Mouse (Mus musculus): ENCODE data around the gene Wfdc2. TPM values are rescaled to one million over a fixed set of nuclear protein-coding genes. Genes with fewer than 3 reads are reported as not detected.

The Wfdc2 gene
- polyA plus RNA-seq, 1 experiment from 2014 or later: 40.0 TPM

DNA sequence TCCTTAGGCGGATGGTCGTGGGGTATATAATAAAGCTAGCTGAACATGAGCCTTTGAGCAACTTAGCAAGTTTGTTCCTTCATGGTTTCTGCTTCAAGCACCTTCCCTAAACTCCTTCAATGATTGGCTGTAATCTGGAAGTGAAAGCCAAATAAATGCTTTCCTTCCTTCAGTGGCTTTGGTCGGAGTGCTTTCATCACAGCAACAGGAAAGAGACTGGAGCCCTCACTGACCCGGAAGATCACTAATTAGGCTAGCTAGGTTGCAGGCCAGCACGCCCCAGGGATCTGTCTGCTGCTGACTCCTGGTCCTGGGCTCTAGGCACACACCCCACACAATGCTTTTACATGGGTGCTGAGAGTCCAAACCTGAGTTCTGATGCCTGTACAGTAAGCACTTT lies 33.7 kb upstream of the Wfdc2 start:
- WGBS: 62% methylated on average over 5 of the region's 5 CpGs
- peaks cover 2% of the 10 kb centered on the region; the same call in 1 of the 2 replicates for H3K27me3 ChIP-seq (ENCODE audit: low read depth, poor library complexity, severe bottlenecking)
- no peaks in the 10 kb centered on the region for H3K4me1 ChIP-seq
- DNase-seq (ENCODE audit: low spot score): no peak
- H3K4me3 ChIP-seq: no peak overlapping the region
- H3K9me3 ChIP-seq (replicated peaks): peaks cover 2% of the 10 kb centered on the region; the same call in 1 of the 2 replicates
- H3K36me3 ChIP-seq: no peaks in the 10 kb centered on the region
- H3K27ac ChIP-seq: no peak overlapping the region

DNA sequence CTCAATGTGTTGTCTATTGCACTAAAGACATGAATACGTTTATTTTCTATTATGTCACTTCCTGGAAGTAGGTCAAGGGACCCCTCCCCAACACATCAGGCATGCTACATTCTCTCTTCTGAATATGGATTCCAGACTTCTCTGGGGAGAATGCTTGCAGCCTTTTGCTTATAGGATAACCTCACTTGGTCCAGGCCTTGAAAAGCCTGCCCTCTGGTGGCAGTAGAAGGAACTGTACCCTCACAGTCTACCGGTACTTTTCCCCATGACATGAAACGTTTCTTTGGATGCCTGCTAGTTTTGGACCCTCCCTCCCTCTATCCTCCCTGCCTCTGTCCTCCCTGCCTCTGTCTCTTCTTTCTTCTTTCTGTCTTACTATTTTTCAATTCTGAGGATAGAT lies 31.0 kb upstream of the Wfdc2 start:
- H3K4me1 ChIP-seq: no peaks in the 10 kb centered on the region
- H3K4me3 ChIP-seq: no peak overlapping the region
- H3K9me3 ChIP-seq (replicated peaks): peaks cover 2% of the 10 kb centered on the region; the same call in 1 of the 2 replicates
- no peak overlapping the region for H3K27ac ChIP-seq
- WGBS: 5% methylated on average over 3 of the region's 3 CpGs
- DNase-seq (ENCODE audit: low spot score): peak; percentile 84
- H3K27me3 ChIP-seq (ENCODE audit: low read depth, poor library complexity, severe bottlenecking): no peaks in the 10 kb centered on the region
- no peaks in the 10 kb centered on the region for H3K36me3 ChIP-seq

DNA sequence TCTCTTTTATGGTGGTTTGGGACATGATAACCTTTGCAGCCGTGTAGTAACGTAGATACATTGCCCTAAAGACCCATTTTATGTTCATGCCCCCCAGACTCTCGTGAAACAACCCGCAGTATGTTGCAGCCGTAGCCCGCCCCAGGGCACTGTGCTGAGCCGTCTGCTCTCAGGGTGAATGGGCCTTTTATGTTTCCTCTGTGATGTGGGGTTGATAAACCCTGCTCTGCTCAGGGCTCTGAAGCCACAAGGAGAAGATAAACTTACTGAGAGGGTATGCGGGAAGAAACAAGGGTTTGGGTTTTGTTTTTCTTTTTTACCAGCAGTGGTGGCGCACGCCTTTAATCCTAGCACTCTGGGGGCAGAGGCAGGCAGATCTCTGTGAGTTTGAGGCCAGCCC lies 27.9 kb upstream of the Wfdc2 start:
- 70% methylated on average over 10 of the region's 10 CpGs for WGBS
- no peak overlapping the region for H3K27ac ChIP-seq
- no peak overlapping the region for H3K4me3 ChIP-seq
- no peaks in the 10 kb centered on the region for H3K27me3 ChIP-seq (ENCODE audit: low read depth, poor library complexity, severe bottlenecking)
- no peaks in the 10 kb centered on the region for H3K36me3 ChIP-seq
- no peaks in the 10 kb centered on the region for H3K4me1 ChIP-seq
- no peaks in the 10 kb centered on the region for H3K9me3 ChIP-seq (replicated peaks)
- DNase-seq (ENCODE audit: low spot score): no peak

DNA sequence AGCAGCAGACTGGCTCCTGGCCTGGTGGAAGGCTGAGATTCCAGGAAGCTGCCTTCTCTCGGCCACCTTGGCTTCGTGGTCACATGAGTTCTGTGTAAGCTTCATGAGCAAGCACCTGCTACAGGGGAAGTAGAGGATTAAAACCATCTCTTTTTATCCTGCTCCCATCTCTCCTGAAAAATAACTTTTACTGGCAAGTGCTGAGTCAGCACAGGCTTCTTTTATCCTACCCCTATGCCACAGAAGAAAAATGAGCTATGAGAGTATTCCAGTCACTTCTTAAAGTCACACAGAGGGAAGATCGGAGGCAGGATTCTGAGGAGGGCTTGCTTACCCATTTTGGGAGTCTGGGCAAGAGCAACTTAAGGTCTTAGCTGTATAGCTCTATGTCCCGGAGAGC lies 25.2 kb upstream of the Wfdc2 start:
- H3K4me1 ChIP-seq: peaks cover 6% of the 10 kb centered on the region; the same call in 1 of the 2 replicates
- WGBS: 87% methylated on average over 4 of the region's 4 CpGs
- no peaks in the 10 kb centered on the region for H3K36me3 ChIP-seq
- no peak overlapping the region for H3K27ac ChIP-seq
- H3K9me3 ChIP-seq (replicated peaks): no peaks in the 10 kb centered on the region
- no peaks in the 10 kb centered on the region for H3K27me3 ChIP-seq (ENCODE audit: low read depth, poor library complexity, severe bottlenecking)
- H3K4me3 ChIP-seq: no peak overlapping the region
- no peak for DNase-seq (ENCODE audit: low spot score)

DNA sequence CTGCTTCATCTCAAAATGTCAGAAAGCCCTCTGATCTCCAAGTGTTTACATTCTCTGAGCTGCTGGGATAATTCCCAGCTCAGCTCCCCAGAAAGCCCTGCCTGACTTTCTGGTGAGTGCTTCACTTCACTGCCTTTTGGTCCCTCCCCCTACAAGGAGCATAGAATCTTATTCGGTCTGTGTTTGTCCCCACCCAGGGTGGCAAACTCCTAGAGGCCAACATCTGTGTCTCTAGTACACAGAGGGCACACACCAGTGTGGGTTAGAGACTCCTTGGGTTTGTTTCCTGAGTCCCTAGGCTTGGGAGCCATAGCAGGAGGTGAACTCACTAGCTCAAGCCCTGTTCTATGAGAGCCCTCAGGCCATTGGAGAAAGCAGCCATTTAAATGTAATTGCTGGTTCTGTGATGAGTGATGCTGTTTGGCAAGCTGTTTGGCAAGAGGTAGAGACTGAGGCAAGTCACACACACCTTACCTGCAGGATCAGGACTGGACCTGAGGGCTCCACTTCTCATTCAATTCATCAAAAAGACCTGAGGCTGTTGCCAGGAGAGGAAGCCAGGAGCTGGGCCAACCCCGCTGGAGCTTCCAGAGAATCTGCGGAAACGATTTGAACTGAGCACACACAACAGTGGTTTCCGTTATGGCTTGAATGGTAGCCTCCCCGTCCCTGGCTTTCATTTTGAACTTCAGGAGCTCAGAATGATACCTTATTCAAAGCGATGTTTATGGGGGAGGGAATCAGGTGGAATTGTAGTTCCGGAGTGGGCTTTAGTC lies 21.4 kb upstream of the Wfdc2 start:
- no peak for DNase-seq (ENCODE audit: low spot score)
- Histone ChIP-seq H3K9me3 (replicated peaks) (no peaks in the 10 kb centered on the region), H3K4me3 (no peak overlapping the region), H3K4me1 (peaks cover 11% of the 10 kb centered on the region; the same call in 1 of the 2 replicates), H3K36me3 (no peaks in the 10 kb centered on the region), H3K27ac (no peak overlapping the region), H3K27me3 (ENCODE audit: low read depth, poor library complexity, severe bottlenecking) (no peaks in the 10 kb centered on the region)
- WGBS: 48% methylated on average over 8 of the region's 8 CpGs

DNA sequence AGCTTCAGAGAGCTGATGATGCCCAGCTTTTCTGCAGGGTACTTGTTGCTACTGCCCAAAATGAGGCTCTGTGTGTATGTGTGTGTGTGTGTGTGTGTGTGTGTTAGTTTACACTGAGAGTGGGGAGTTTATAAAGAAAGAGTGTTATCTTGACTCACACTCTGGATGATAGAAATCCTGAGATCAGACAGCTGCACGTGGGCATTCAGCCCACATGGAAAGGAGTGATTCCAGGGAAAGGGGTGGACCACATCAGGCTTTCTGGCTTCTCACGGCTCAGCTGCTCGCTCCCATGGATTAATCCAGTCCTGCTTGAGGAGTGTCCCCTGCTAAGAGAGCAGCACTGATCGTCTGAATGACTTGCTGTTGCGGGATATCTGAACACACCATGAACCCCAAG lies 20.1 kb upstream of the Wfdc2 start:
- 80% methylated on average over 5 of the region's 5 CpGs for WGBS

DNA sequence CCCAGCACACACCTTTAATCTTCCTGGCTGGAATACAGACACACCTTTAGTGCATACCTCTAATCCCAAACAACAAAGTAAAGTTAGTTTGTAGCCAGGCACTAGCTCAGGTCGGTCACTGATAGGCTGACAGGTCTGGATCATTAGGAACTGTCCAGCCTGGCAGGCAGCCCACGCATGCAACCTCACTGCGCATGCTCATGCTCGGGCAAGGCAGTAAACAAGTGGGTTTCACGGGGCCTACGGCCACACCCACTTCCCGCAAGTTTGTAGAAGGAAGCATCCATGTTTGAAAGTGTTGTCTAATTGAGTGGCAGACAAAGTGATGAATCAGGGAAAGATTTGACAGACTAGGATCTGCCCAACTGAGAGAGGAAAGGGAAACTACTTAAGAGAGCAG lies 19.6 kb upstream of the Wfdc2 start:
- Histone ChIP-seq H3K27ac (no peak overlapping the region), H3K36me3 (no peaks in the 10 kb centered on the region), H3K9me3 (replicated peaks) (no peaks in the 10 kb centered on the region), H3K4me3 (no peak overlapping the region), H3K4me1 (peaks cover 11% of the 10 kb centered on the region; the same call in 1 of the 2 replicates), H3K27me3 (ENCODE audit: low read depth, poor library complexity, severe bottlenecking) (no peaks in the 10 kb centered on the region)
- 89% methylated on average over 7 of the region's 7 CpGs for WGBS
- DNase-seq (ENCODE audit: low spot score): no peak

More for the DNA sequence above, 20.1 kb upstream of the Wfdc2 start:
- no peak overlapping the region for H3K27ac ChIP-seq
- peaks cover 11% of the 10 kb centered on the region; the same call in 1 of the 2 replicates for H3K4me1 ChIP-seq
- H3K36me3 ChIP-seq: no peaks in the 10 kb centered on the region
- H3K4me3 ChIP-seq: no peak overlapping the region
- no peaks in the 10 kb centered on the region for H3K9me3 ChIP-seq (replicated peaks)
- no peaks in the 10 kb centered on the region for H3K27me3 ChIP-seq (ENCODE audit: low read depth, poor library complexity, severe bottlenecking)
- no peak for DNase-seq (ENCODE audit: low spot score)

DNA sequence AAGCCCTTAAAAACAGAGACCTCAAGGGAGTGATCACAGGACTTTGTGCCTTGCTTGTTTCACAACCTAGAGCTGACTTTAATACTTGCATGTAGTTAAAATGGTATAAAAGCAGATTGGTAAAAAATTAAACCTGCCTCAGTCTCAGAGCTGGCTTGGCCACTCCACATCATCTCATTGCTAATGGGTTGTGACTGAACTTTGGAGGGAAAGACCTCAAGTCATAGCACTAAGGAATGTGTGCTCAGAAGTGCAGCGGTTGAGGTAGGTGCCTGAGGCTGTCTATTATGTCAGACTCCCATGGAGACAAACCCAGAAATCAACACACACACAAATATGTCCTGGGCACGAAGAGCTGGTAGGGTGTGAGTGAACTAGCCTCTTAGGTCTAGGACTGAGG lies 18.5 kb upstream of the Wfdc2 start:
- Histone ChIP-seq H3K27me3 (ENCODE audit: low read depth, poor library complexity, severe bottlenecking) (no peaks in the 10 kb centered on the region), H3K36me3 (no peaks in the 10 kb centered on the region), H3K27ac (no peak overlapping the region), H3K9me3 (replicated peaks) (no peaks in the 10 kb centered on the region), H3K4me3 (no peak overlapping the region), H3K4me1 (peaks cover 11% of the 10 kb centered on the region; the same call in 1 of the 2 replicates)
- no peak for DNase-seq (ENCODE audit: low spot score)
- 71% methylated on average over 2 of the region's 2 CpGs for WGBS

DNA sequence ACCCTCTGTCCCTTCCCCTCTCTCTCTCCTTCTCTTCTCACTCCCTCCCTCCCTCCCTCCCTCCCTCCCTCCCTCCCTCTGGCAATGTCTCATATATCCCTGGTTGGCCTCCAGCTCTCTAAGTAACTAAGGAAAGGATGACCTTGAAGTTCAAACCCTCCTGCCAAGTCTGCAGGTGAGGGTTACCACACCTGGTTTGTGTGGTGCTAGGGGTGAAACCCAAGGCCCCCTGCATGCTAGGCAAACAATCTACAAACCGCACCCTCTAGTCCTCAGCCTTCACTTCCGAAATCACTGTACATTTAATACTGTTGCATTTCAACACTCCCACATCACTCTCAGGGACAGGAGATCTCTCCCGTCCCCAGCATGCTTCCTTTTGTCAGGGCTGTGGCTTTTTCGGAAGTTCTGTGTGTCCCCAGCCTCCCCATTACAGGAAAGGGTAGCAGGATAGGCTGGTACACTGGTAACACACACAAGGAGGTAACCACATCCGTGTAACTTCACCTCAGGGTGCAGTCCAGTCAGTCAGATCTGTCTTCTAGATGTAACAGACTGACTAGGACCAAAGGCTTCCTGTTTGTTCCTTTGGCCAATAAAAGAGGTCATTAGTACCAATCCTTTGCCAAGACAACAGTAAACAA lies 17.6 kb upstream of the Wfdc2 start:
- WGBS: 49% methylated on average over 5 of the region's 5 CpGs
- Histone ChIP-seq H3K9me3 (replicated peaks) (no peaks in the 10 kb centered on the region), H3K36me3 (no peaks in the 10 kb centered on the region), H3K4me3 (no peak overlapping the region), H3K27me3 (ENCODE audit: low read depth, poor library complexity, severe bottlenecking) (no peaks in the 10 kb centered on the region), H3K4me1 (peaks cover 13% of the 10 kb centered on the region; the same call in 1 of the 2 replicates), H3K27ac (no peak overlapping the region)
- DNase-seq (ENCODE audit: low spot score): no peak

DNA sequence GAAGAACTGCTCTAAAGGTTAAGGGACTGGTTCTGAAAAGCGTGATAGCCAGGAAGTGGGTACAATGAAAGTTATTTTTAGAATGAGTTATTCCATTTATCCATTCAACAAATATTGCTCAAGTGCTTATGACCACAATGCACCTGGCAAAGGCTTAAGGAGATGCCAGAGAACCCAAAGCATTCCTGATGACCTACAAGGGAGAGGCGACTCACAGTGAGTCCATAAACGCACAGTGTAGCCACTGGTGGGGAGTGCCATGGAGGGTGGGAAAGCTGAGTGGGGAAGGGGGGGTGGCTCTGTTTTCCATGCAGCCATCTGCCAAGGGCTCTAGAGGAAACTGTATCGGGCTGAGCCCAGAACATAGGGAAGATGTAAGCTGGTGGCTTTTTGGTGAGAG lies 12.9 kb upstream of the Wfdc2 start:
- H3K36me3 ChIP-seq: no peaks in the 10 kb centered on the region
- peaks cover 7% of the 10 kb centered on the region; the same call in 1 of the 2 replicates for H3K27me3 ChIP-seq (ENCODE audit: low read depth, poor library complexity, severe bottlenecking)
- no peak overlapping the region for H3K4me3 ChIP-seq
- H3K4me1 ChIP-seq: peaks cover 18% of the 10 kb centered on the region
- H3K27ac ChIP-seq: no peak overlapping the region
- H3K9me3 ChIP-seq (replicated peaks): no peaks in the 10 kb centered on the region
- 52% methylated on average over 4 of the region's 4 CpGs for WGBS
- DNase-seq (ENCODE audit: low spot score): no peak

DNA sequence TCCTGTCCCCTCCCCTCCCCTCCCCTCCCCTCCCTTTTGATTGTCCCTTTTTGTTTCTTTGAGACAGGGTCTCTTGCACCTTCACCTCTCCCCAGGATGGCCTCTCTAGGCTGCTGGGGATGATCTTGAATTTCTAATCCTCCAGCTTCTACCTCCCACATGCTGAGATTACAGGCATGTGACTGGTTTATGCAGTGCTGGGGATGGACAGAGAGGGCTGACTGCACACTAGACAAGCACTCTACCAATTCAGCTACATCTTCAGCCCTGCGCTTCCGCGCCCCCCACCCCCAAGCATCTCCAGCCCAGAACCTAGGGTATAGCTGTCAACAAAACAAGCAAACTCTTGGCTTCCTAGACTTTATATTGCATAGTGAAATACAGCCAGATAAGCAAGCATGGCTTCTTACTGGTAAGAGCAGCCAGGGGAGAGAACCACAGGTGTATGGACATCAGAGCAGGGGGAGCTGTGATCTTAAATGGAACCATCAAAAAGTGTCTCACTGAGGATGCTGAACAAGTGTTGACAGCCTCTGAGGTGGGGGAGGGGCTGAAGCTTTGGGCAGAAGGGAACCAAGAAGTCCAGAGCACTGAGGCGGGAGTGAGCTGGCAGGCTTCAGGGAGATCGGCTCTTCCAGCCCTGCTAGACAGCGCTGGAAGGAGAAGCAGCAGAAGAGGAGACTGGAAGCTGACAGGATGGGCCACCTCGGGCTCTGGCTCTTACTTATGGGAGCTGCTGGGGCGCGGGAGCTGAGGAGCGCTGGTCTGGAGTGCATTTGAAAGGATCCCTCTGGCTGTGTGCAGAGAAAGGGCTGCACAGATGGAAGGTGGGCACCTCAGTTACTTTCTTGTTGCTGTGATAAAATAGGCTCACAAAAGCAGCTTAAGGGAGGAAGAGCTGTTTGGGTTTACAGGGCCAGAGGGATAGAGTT lies 12.0 kb upstream of the Wfdc2 start:
- Histone ChIP-seq H3K27ac (no peak overlapping the region), H3K36me3 (no peaks in the 10 kb centered on the region), H3K9me3 (replicated peaks) (no peaks in the 10 kb centered on the region), H3K27me3 (ENCODE audit: low read depth, poor library complexity, severe bottlenecking) (peaks cover 7% of the 10 kb centered on the region; the same call in 1 of the 2 replicates), H3K4me3 (0 out of 2 replicates have a peak overlapping the region, but pooled peaks have one; percentile 21), H3K4me1 (peaks cover 15% of the 10 kb centered on the region)
- DNase-seq (ENCODE audit: low spot score): no peak
- 24% methylated on average over 10 of the region's 10 CpGs for WGBS

DNA sequence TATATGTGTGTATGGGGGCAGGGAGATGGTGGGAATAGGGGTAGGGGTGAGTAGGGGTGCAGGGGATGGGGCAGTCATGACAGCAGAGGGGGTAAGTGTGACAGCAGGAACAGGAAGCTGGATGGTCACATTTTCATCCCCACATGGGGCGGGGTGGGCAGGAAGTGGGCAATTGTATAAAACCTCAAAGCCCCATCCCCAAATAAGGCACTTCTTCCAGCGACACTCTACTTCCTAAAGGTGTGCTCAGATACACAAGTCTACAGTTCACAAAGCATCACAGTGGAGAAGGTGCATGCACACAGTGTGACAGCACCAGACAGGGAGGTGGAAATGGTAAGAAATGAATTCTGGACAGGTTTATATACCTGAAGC lies 11.3 kb upstream of the Wfdc2 start:
- no peak overlapping the region for H3K27ac ChIP-seq

More for the DNA sequence above, 11.3 kb upstream of the Wfdc2 start:
- Histone ChIP-seq H3K9me3 (replicated peaks) (no peaks in the 10 kb centered on the region), H3K4me1 (peaks cover 13% of the 10 kb centered on the region), H3K36me3 (no peaks in the 10 kb centered on the region), H3K4me3 (no peak overlapping the region), H3K27me3 (ENCODE audit: low read depth, poor library complexity, severe bottlenecking) (peaks cover 7% of the 10 kb centered on the region; the same call in 1 of the 2 replicates)
- 83% methylated on average over 2 of the region's 2 CpGs for WGBS
- DNase-seq (ENCODE audit: low spot score): no peak

All from limb, embryonic 10.5 days (tissue).